Mouse (Mus musculus) megakaryocyte progenitor cell, adult 5-6 weeks (primary cell): Measurements from ENCODE around the gene Sept9. TPM values are rescaled to one million over a fixed set of nuclear protein-coding genes. Genes with fewer than 3 reads are reported as not detected.
A peak's percentile ranks its signal among the peaks of the same experiment; 100 is the strongest.
"Not testable (repeated sequence)": the region's sequence is repeated elsewhere in the genome, so short reads cannot be mapped to it uniquely, and the experiment has no call there.

Experiments
- ATAC-seq: replicated peaks from 2 replicates; pipeline ENCODE4 v1.8.0; 2016; ENCODE audit warnings: mild to moderate bottlenecking, moderate TSS enrichment, inconsistent platforms; ENCODE audit not compliant: poor library complexity
- total RNA-seq, 2 experiments: library from RNA; stranded (forward) in 1 of 2; stranded (reverse) in 1 of 2; fragments of 157-497, 149-512 nt in 1 of 2; fragments of 200-1000 nt in 1 of 2; gene quantifications; 2 replicates each; pipeline versions ENCODE4 v1.2.3 to v1.2.4; 2015 to 2017

Sept9 gene
- total RNA-seq, 2 experiments from 2014 or later: 81.7 to 140 TPM

- ATAC-seq: peak; percentile 84
Measured at GRCm38 (mm10) chr11:117338503-117338902, 139.0 kb downstream of the Sept9 start.

- no peak for ATAC-seq
Measured at GRCm38 (mm10) chr11:117339050-117339449, 139.6 kb downstream of the Sept9 start.

GRCm38 (mm10) chr11:117341218-117341617, 141.8 kb downstream of the Sept9 start:
- ATAC-seq: no peak

GRCm38 (mm10) chr11:117342076-117342475, 142.6 kb downstream of the Sept9 start:
- no peak for ATAC-seq

- ATAC-seq: not testable (repeated sequence)
Measured at GRCm38 (mm10) chr11:117342490-117342889, 143.0 kb downstream of the Sept9 start.

- no peak for ATAC-seq
Measured at GRCm38 (mm10) chr11:117343800-117344199, 144.3 kb downstream of the Sept9 start.

- ATAC-seq: no peak
Measured at GRCm38 (mm10) chr11:117344339-117345021, 145.0 kb downstream of the Sept9 start.

GRCm38 (mm10) chr11:117345022-117345765, 145.7 kb downstream of the Sept9 start:
- ATAC-seq: peak; percentile 53

- ATAC-seq: no peak
Measured at GRCm38 (mm10) chr11:117347256-117347655, 147.8 kb downstream of the Sept9 start.

GRCm38 (mm10) chr11:117348429-117349103, 149.1 kb downstream of the Sept9 start:
- ATAC-seq: peak; percentile 9; the same call in 1 of the 2 replicates

- ATAC-seq: no peak; the same call in 1 of the 2 replicates
Measured at GRCm38 (mm10) chr11:117349429-117350363, 150.2 kb downstream of the Sept9 start.

GRCm38 (mm10) chr11:117350462-117351222, 151.2 kb downstream of the Sept9 start:
- ATAC-seq: 0 out of 2 replicates have a peak, but pooled peaks have one; percentile 9

- ATAC-seq: no peak
Measured at GRCm38 (mm10) chr11:117353126-117353525, 153.7 kb downstream of the Sept9 start.

- no peak for ATAC-seq
Measured at GRCm38 (mm10) chr11:117354107-117354506, 154.6 kb downstream of the Sept9 start.

- ATAC-seq: no peak
Measured at GRCm38 (mm10) chr11:117356937-117357336, 157.5 kb downstream of the Sept9 start.

GRCm38 (mm10) chr11:117357916-117358639, 158.6 kb downstream of the Sept9 start:
- peak; percentile 97 for ATAC-seq

- ATAC-seq: no peak
Measured at GRCm38 (mm10) chr11:117359161-117359560, 159.7 kb downstream of the Sept9 start.

GRCm38 (mm10) chr11:117359870-117360269, 160.4 kb downstream of the Sept9 start:
- peak; percentile 63 for ATAC-seq

GRCm38 (mm10) chr11:117360561-117360960, 161.1 kb downstream of the Sept9 start:
- no peak for ATAC-seq
